Mouse (Mus musculus) liver, embryonic 14.5 days (tissue): ENCODE results near the gene Cotl1. TPM values are rescaled to one million over a fixed set of nuclear protein-coding genes. Genes with fewer than 3 reads are reported as not detected.

Experiments used
- ATAC-seq: fragments of 200-750 bp; cut with Nextera tagmentation; 2 replicates; pipeline ENCODE4 v1.8.0; 2017; ENCODE audit warnings: moderate number of reproducible peaks, mild to moderate bottlenecking, moderate library complexity; ENCODE audit not compliant: insufficient read depth
- DNase-seq, 3 experiments: peaks; one replicate each; pipeline ENCODE4 v3.0.0-alpha.2; 2012 to 2013; ENCODE audit warnings: low read depth in 3 of 3, low spot score in 3 of 3
- H3K27ac ChIP-seq: fragments of 300-500 bp; sonication (generic); 2 replicates; pipeline ENCODE4 v1.5.1; 2014; ENCODE audit warnings: moderate library complexity, mild to moderate bottlenecking, control low read depth, inconsistent platforms
- H3K27me3 ChIP-seq: fragments of 300-500 bp; sonication (generic); 2 replicates; pipeline ENCODE4 v1.6.1; 2014; ENCODE audit warnings: mild to moderate bottlenecking, low read length, moderate library complexity; ENCODE audit not compliant: control insufficient read depth, insufficient read depth
- H3K36me3 ChIP-seq: fragments of 300-500 bp; sonication (generic); replicated peaks from 2 replicates; pipeline ENCODE4 v1.6.1; 2014; ENCODE audit warnings: low read depth; ENCODE audit not compliant: control insufficient read depth, insufficient read depth
- H3K4me1 ChIP-seq, 2 experiments: fragments of 200-500 bp in 1 of 2; fragments of 300-500 bp in 1 of 2; sonication (generic) in 1 of 2; replicated peaks; 2 replicates each; pipeline ENCODE4 v1.6.1; 2012 to 2014; ENCODE audit warnings: antibody characterized with exemption in 1 of 2, inconsistent platforms in 1 of 2, low read length in 1 of 2; ENCODE audit not compliant: control insufficient read depth in 2 of 2, insufficient read depth in 2 of 2
- H3K4me2 ChIP-seq: fragments of 300-500 bp; sonication (generic); 2 replicates; pipeline ENCODE4 v1.6.1; 2014; ENCODE audit warnings: low read depth, mild to moderate bottlenecking, control low read depth, moderate library complexity
- H3K4me3 ChIP-seq, 2 experiments: fragments of 200-500 bp in 1 of 2; fragments of 300-500 bp in 1 of 2; sonication (generic) in 1 of 2; 2 replicates each; pipeline ENCODE4 v1.5.1; 2012 to 2014; ENCODE audit warnings: low read depth in 2 of 2, low read length in 2 of 2, mild to moderate bottlenecking in 2 of 2, control low read depth in 1 of 2, inconsistent platforms in 1 of 2, moderate library complexity in 1 of 2; ENCODE audit not compliant: insufficient read depth in 1 of 2
- H3K9ac ChIP-seq: fragments of 300-500 bp; sonication (generic); replicated peaks from 2 replicates; pipeline ENCODE4 v1.6.1; 2014; ENCODE audit warnings: mild to moderate bottlenecking, control low read depth, moderate library complexity
- H3K9me3 ChIP-seq: fragments of 300-500 bp; sonication (generic); 2 replicates; pipeline ENCODE4 v1.6.1; 2016; ENCODE audit warnings: low read length, mixed read lengths; ENCODE audit not compliant: control insufficient read depth
- CTCF ChIP-seq: IDR thresholded peaks from 2 replicates; pipeline ENCODE4 v1.5.1; 2016; ENCODE audit warnings: antibody characterized with exemption, low read depth, control low read depth
- EP300 ChIP-seq: IDR thresholded peaks from 2 replicates; pipeline ENCODE4 v1.6.1; 2016; ENCODE audit warnings: antibody characterized with exemption, low read depth
- WGBS: fragments of 180-500 bp; shearing (Covaris S2); extraction: QIAGEN DNeasy Blood & Tissue Kit; methylation state at CpG from one replicate; pipeline ENCODE4 v1.1.7; 2014; ENCODE audit not compliant: insufficient replicate concordance; 5-methylcytosine and 5-hydroxymethylcytosine counted together
- polyA plus RNA-seq, 2 experiments: library from polyadenylated mRNA; depleted of rRNA in 1 of 2; stranded (reverse) in 1 of 2; unstranded in 1 of 2; fragments of >200 nt; fragmentation: Nextera tagmentation in 1 of 2; extraction: Ambion mirVana in 1 of 2; gene quantifications; 2 replicates each; pipeline versions ENCODE4 v1.2.1 to v1.2.3; 2012 to 2014

Cotl1 gene
- polyA plus RNA-seq, 2 experiments = 59.6 to 77.7 TPM

- no peak overlapping the region for H3K4me2 ChIP-seq
- 49% methylated on average over 4 of the region's 4 CpGs for WGBS
- no peak for DNase-seq
- H3K27ac ChIP-seq = no peak overlapping the region
- no peak for ATAC-seq
- no peak overlapping the region for H3K4me3 ChIP-seq
- H3K9me3 ChIP-seq = no peaks in the 10 kb centered on the region
- no peak for TF ChIP-seq EP300
- TF ChIP-seq CTCF = no peak
- no peaks in the 10 kb centered on the region for H3K36me3 ChIP-seq
- H3K4me1 ChIP-seq = peaks cover 0 to 9% of the 10 kb centered on the region in 2 experiments; a peak in 3 of 4 replicates
- no peak overlapping the region for H3K9ac ChIP-seq
- no peaks in the 10 kb centered on the region for H3K27me3 ChIP-seq
Observed at GRCm38 (mm10) chr8:119807687-119808086, 32.7 kb downstream of the Cotl1 start.

- Histone ChIP-seq H3K27ac (no peak overlapping the region), H3K4me2 (no peak overlapping the region), H3K4me1 (peaks cover 0 to 2% of the 10 kb centered on the region in 2 experiments; a peak in 1 of 4 replicates), H3K4me3 (no peak overlapping the region), H3K27me3 (no peaks in the 10 kb centered on the region), H3K9ac (no peak overlapping the region), H3K9me3 (no peaks in the 10 kb centered on the region), H3K36me3 (no peaks in the 10 kb centered on the region)
- ATAC-seq (no peak), DNase-seq (no peak)
- WGBS = 68% methylated on average over 14 of the region's 14 CpGs
- TF ChIP-seq EP300 (no peak), CTCF (no peak)
Observed at GRCm38 (mm10) chr8:119806422-119807263, 33.7 kb downstream of the Cotl1 start.

- Histone ChIP-seq H3K9ac (no peak overlapping the region), H3K36me3 (no peaks in the 10 kb centered on the region), H3K27ac (no peak overlapping the region), H3K27me3 (no peaks in the 10 kb centered on the region), H3K4me3 (no peak overlapping the region), H3K4me1 (peaks cover 0 to 2% of the 10 kb centered on the region in 2 experiments; a peak in 1 of 4 replicates), H3K4me2 (no peak overlapping the region), H3K9me3 (no peaks in the 10 kb centered on the region)
- 66% methylated on average over 8 of the region's 8 CpGs for WGBS
- no peak for DNase-seq
- no peak for ATAC-seq
- TF ChIP-seq CTCF (no peak), EP300 (no peak)
Observed at GRCm38 (mm10) chr8:119805275-119805674, 35.1 kb downstream of the Cotl1 start.

- no peak overlapping the region for H3K9ac ChIP-seq
- ATAC-seq (no peak), DNase-seq (no peak)
- no peak overlapping the region for H3K4me2 ChIP-seq
- no peak overlapping the region for H3K4me3 ChIP-seq
- no peaks in the 10 kb centered on the region for H3K36me3 ChIP-seq
- no peaks in the 10 kb centered on the region for H3K9me3 ChIP-seq
- no peak overlapping the region for H3K27ac ChIP-seq
- WGBS = 57% methylated on average over 1 of the region's 1 CpGs
- no peaks in the 10 kb centered on the region for H3K27me3 ChIP-seq
- TF ChIP-seq CTCF = peak; percentile 66
- no peak for TF ChIP-seq EP300
- peaks cover 0 to 4% of the 10 kb centered on the region in 2 experiments; a peak in 2 of 4 replicates for H3K4me1 ChIP-seq
Observed at GRCm38 (mm10) chr8:119802592-119802991, 37.8 kb downstream of the Cotl1 start.

- no peaks in the 10 kb centered on the region for H3K27me3 ChIP-seq
- no peak overlapping the region for H3K4me2 ChIP-seq
- 11% methylated on average over 4 of the region's 4 CpGs for WGBS
- DNase-seq (no peak), ATAC-seq (no peak)
- TF ChIP-seq CTCF = no peak
- peaks cover 0 to 4% of the 10 kb centered on the region in 2 experiments; a peak in 2 of 4 replicates for H3K4me1 ChIP-seq
- no peaks in the 10 kb centered on the region for H3K9me3 ChIP-seq
- H3K36me3 ChIP-seq = no peaks in the 10 kb centered on the region
- no peak overlapping the region for H3K9ac ChIP-seq
- no peak overlapping the region for H3K27ac ChIP-seq
- H3K4me3 ChIP-seq = no peak overlapping the region
Observed at GRCm38 (mm10) chr8:119801168-119801567, 39.2 kb downstream of the Cotl1 start.
